Mouse (Mus musculus) spleen, adult 2 months (tissue): ENCODE measurements around the gene Morf4l1. TPM values are rescaled to one million over a fixed set of nuclear protein-coding genes. Genes with fewer than 3 reads are reported as not detected.
"Not testable (repeated sequence)": the region's sequence is repeated elsewhere in the genome, so short reads cannot be mapped to it uniquely, and the experiment has no call there.

Source experiments
- DNase-seq, 2 experiments: peaks; one replicate each; pipeline versions ENCODE4 v3.0.0 to v3.0.0-alpha.2; 2012 to 2021; ENCODE audit warnings: low spot score in 2 of 2, low read depth in 1 of 2
- H3K27ac ChIP-seq: fragments of 200-500 bp; 2 replicates; pipeline ENCODE4 v1.5.1; 2012; ENCODE audit warnings: low read length, inconsistent platforms; ENCODE audit not compliant: insufficient read depth
- H3K27me3 ChIP-seq: fragments of 200-500 bp; 2 replicates; pipeline ENCODE4 v1.6.1; 2012; ENCODE audit warnings: mild to moderate bottlenecking, moderate library complexity, low read length, inconsistent platforms; ENCODE audit not compliant: control insufficient read depth, insufficient read depth
- H3K36me3 ChIP-seq: fragments of 200-500 bp; 2 replicates; pipeline ENCODE4 v1.6.1; 2012; ENCODE audit warnings: mild to moderate bottlenecking, low read length, inconsistent platforms; ENCODE audit not compliant: control insufficient read depth, insufficient read depth
- H3K4me1 ChIP-seq: fragments of 200-500 bp; 2 replicates; pipeline ENCODE4 v1.6.1; 2011; ENCODE audit warnings: inconsistent platforms; ENCODE audit not compliant: control insufficient read depth, insufficient read depth, insufficient read length
- H3K4me3 ChIP-seq: fragments of 200-500 bp; 2 replicates; pipeline ENCODE4 v1.5.1; 2011; ENCODE audit warnings: mild to moderate bottlenecking, inconsistent platforms; ENCODE audit not compliant: insufficient read depth, insufficient read length; ENCODE audit errors: extremely low read depth
- CTCF ChIP-seq: fragments of 200-500 bp; IDR thresholded peaks from 2 replicates; pipeline ENCODE4 v1.5.1; 2011; ENCODE audit warnings: mild to moderate bottlenecking, inconsistent platforms; ENCODE audit not compliant: insufficient read depth, insufficient read length, insufficient replicate concordance; ENCODE audit errors: extremely low read depth
- POLR2A ChIP-seq: fragments of 200-500 bp; IDR thresholded peaks from 2 replicates; pipeline ENCODE4 v1.6.1; 2011; ENCODE audit warnings: low read depth, low read length, inconsistent platforms
- WGBS: fragments of 180-500 bp; shearing (Covaris S2); methylation state at CpG from one replicate; pipeline ENCODE4 v1.1.7; 2018; 5-methylcytosine and 5-hydroxymethylcytosine counted together
- polyA plus RNA-seq: library from polyadenylated mRNA; depleted of rRNA; stranded (reverse); fragments of >200 nt; gene quantifications from 2 replicates; pipeline ENCODE4 v1.2.3, GENCODE M21; 2012

The Morf4l1 gene
- polyA plus RNA-seq, 1 experiment = 46.2 TPM

DNA sequence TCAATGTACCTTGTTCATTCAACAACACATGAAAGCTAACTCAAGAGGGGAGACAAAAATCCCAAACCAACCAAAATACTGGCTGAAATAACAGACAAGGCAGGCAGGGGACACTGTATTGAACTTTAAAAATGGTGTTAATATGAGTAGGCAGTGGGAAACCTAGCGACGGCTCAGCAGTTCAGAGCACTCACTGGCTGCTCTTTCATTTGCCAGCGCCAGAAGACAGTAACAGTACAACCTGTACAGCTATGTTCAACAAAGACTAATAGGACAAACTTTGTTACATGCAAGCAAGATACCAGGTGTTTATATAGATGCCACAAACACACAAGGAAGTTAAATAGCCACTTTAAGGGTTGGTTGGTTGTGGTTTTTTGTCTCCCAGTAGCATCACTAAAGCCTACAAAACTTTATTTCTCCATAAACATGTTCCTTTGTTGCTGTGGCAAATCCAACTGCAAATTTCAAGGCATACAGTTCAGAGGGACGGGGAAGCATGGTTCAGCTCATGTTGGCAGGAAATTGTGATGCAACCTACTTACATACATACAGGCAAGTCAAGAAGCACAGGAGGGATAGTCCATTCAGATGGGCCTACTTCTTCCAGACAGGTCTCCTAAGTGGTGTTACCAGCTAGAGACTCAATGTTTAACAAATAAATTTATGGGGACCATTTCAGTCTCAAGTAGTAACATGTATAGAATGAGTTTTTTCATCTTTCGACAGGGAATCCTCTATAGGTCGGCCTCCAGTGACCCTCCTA lies 25.1 kb downstream of the Morf4l1 start:
- Histone ChIP-seq H3K4me1 (no peaks in the 10 kb centered on the region), H3K36me3 (peaks cover 25% of the 10 kb centered on the region), H3K27me3 (no peaks in the 10 kb centered on the region), H3K4me3 (no peak overlapping the region), H3K27ac (no peak overlapping the region)
- WGBS = 93% methylated on average over 6 of the region's 6 CpGs
- TF ChIP-seq CTCF (no peak), POLR2A (no peak)
- DNase-seq = no peak

DNA sequence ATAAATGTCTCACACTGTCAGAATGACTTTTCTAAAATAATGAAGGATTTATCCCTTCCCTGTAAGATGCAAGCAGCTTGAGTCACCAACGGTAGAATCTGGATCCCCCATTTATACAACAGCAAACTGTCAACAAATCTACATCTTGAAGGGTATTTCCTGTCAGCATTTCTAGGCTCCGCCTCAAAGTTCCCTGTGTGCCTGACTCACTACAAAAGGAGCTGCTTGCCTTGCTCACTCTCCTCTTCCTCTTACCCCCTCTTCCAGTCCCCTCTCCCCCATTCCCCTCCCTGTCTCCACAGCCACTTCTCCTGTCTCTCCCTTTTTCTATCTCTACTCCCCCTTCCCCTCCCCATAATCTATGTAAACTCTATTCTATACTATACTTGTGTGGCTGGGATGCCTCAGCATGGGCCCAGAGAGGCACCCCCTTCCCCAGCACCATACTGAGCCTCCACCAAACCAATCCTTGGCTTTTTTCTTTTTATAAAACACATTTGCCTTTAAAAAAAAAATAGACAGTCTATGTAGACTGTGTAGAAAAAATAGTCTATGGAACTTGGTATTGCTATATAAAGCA lies 26.6 kb downstream of the Morf4l1 start:
- no peak for TF ChIP-seq CTCF
- TF ChIP-seq POLR2A = no peak
- no peak for DNase-seq
- Histone ChIP-seq H3K27me3 (no peaks in the 10 kb centered on the region), H3K27ac (no peak overlapping the region), H3K36me3 (peaks cover 23% of the 10 kb centered on the region), H3K4me1 (no peaks in the 10 kb centered on the region), H3K4me3 (no peak overlapping the region)
- 57% methylated on average over 2 of the region's 2 CpGs for WGBS

GRCm38 (mm10) chr9:90084766-90085468 lies 29.7 kb downstream of the Morf4l1 start:
- H3K36me3 ChIP-seq = peaks cover 8% of the 10 kb centered on the region
- no peak for DNase-seq
- no peaks in the 10 kb centered on the region for H3K27me3 ChIP-seq
- WGBS = 64% methylated on average over 8 of the region's 8 CpGs
- TF ChIP-seq CTCF = no peak
- no peak for TF ChIP-seq POLR2A
- no peak overlapping the region for H3K4me3 ChIP-seq
- H3K27ac ChIP-seq = no peak overlapping the region
- no peaks in the 10 kb centered on the region for H3K4me1 ChIP-seq

DNA sequence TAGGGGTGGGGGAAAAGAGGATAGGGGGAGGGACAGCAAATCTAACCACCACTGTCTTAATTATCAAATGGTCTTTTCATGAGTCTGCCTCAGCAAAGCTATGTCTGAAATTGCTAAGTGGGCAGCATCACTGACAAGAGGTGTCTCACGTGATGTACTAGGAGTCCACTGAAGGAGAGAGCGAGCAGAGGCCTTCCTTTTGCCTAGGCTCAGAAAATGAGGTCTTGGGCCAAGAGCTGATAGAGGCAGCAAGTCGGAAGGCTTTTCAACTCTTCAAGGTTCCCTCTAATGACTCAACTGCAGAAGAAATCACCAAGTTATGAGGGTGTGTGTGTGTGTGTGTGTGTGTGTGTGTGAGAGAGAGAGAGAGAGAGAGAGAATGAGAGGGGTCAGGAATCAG lies 30.4 kb downstream of the Morf4l1 start:
- DNase-seq = no peak

GRCm38 (mm10) chr9:90082992-90083391 lies 31.6 kb downstream of the Morf4l1 start:
- Histone ChIP-seq H3K27me3 (no peaks in the 10 kb centered on the region), H3K4me3 (no peak overlapping the region), H3K4me1 (no peaks in the 10 kb centered on the region), H3K27ac (no peak overlapping the region), H3K36me3 (0 out of 2 replicates have a peak, but pooled peaks cover 2% of the 10 kb centered on the region)
- DNase-seq = no peak
- 100% methylated on average over 1 of the region's 1 CpGs for WGBS
- TF ChIP-seq POLR2A = no peak
- no peak for TF ChIP-seq CTCF

More for the DNA sequence above, 30.4 kb downstream of the Morf4l1 start:
- Histone ChIP-seq H3K27me3 (no peaks in the 10 kb centered on the region), H3K4me1 (no peaks in the 10 kb centered on the region), H3K36me3 (peaks cover 4% of the 10 kb centered on the region; the same call in 1 of the 2 replicates), H3K4me3 (no peak overlapping the region), H3K27ac (no peak overlapping the region)
- TF ChIP-seq CTCF (no peak), POLR2A (no peak)
- 88% methylated on average over 3 of the region's 3 CpGs for WGBS

DNA sequence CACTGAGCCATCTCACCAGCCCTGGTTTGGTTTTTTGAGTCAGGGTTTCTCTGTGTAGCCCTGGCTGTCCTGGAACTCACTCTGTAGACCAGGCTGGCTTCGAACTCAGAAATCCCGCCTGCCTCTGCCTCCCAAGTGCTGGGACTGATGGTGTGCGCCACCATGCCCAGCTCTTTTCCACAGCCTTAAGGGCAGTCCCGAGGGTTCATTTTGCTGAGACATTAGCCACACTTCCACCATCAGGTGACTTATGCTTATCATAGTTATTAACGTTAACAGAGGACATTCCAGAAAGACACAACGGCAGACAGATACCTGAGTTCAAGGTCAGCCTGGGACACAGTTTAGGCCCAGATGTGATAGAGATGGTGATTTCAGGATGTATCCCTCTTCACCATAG lies 32.6 kb downstream of the Morf4l1 start:
- H3K4me3 ChIP-seq, H3K27ac ChIP-seq, H3K27me3 ChIP-seq, H3K4me1 ChIP-seq, H3K36me3 ChIP-seq, DNase-seq: not testable (repeated sequence)
- WGBS = 87% methylated on average over 6 of the region's 6 CpGs
